Mouse (Mus musculus) kidney, postnatal 0 days (tissue): ENCODE measurements around the gene Txnrd2. TPM values are rescaled to one million over a fixed set of nuclear protein-coding genes. Genes with fewer than 3 reads are reported as not detected.

Source experiments
- ATAC-seq: fragments of 200-750 bp; cut with Nextera tagmentation; replicated peaks from 2 replicates; pipeline ENCODE4 v1.8.0; 2017; ENCODE audit warnings: low read depth, moderate number of reproducible peaks, moderate TSS enrichment, moderate library complexity; ENCODE audit not compliant: low FRiP score
- DNase-seq: peaks from one replicate; pipeline ENCODE4 v3.0.0-alpha.2; 2016; ENCODE audit warnings: low spot score
- H3K27ac ChIP-seq: fragments of 300-500 bp; sonication (generic); 2 replicates; pipeline ENCODE4 v1.5.1; 2014; ENCODE audit warnings: mild to moderate bottlenecking
- H3K27me3 ChIP-seq: fragments of 300-500 bp; sonication (generic); 2 replicates; pipeline ENCODE4 v1.6.1; 2014; ENCODE audit warnings: low read length, mixed read lengths; ENCODE audit not compliant: insufficient read depth
- H3K36me3 ChIP-seq: fragments of 300-500 bp; sonication (generic); 2 replicates; pipeline ENCODE4 v1.6.1; 2014; ENCODE audit warnings: low read length, mixed read lengths; ENCODE audit not compliant: insufficient read depth
- H3K4me1 ChIP-seq: fragments of 300-500 bp; sonication (generic); replicated peaks from 2 replicates; pipeline ENCODE4 v1.6.1; 2014; ENCODE audit warnings: antibody characterized with exemption, low read length, mixed read lengths; ENCODE audit not compliant: insufficient read depth
- H3K4me2 ChIP-seq: fragments of 300-500 bp; sonication (generic); 2 replicates; pipeline ENCODE4 v1.6.1; 2014; ENCODE audit warnings: mild to moderate bottlenecking, low read length, moderate library complexity, mixed read lengths
- H3K4me3 ChIP-seq: fragments of 300-500 bp; sonication (generic); replicated peaks from 2 replicates; pipeline ENCODE4 v1.5.1; 2014; ENCODE audit warnings: low read depth, low read length
- H3K9ac ChIP-seq: fragments of 300-500 bp; sonication (generic); 2 replicates; pipeline ENCODE4 v1.6.1; 2014; ENCODE audit warnings: low read depth, low read length
- H3K9me3 ChIP-seq: fragments of 300-500 bp; sonication (generic); replicated peaks from 2 replicates; pipeline ENCODE4 v1.6.1; 2016; ENCODE audit warnings: low read length, inconsistent platforms, mixed read lengths
- CTCF ChIP-seq: IDR thresholded peaks from 2 replicates; pipeline ENCODE4 v1.5.1; 2016; ENCODE audit warnings: antibody characterized with exemption, low read depth, mild to moderate bottlenecking, moderate library complexity
- WGBS: fragments of 180-500 bp; shearing (Covaris S2); extraction: QIAGEN DNeasy Blood & Tissue Kit; methylation state at CpG from one replicate; pipeline ENCODE4 v1.1.7; 2014; 5-methylcytosine and 5-hydroxymethylcytosine counted together
- polyA plus RNA-seq: library from polyadenylated mRNA; unstranded; fragments of >200 nt; fragmentation: Nextera tagmentation; extraction: Ambion mirVana; gene quantifications from 2 replicates; pipeline ENCODE4 v1.2.1, GENCODE M21; 2015

Txnrd2 gene
- polyA plus RNA-seq, 1 experiment from 2014 or later, result 30.6 TPM

DNA sequence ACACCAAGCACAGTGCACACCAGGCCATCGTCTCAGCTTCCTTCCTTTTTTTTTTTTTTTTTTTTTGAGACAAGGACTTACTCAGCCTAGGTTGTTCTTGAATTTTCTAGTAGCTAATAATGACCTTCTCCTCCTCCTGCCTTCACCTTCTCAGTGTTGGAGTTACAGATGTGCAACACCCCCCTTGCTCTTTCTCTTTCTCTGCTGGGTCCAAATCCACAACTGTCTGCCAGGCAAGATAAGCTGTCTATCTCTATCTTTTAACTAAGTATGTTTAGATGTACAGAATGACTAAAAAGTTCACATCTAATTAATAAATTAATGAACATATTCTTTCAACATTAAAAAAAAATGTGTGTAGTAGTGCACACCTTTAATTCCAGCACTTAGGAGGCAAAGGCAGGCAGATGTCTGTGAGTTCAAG lies 6.6 kb upstream of the Txnrd2 start:
- Histone ChIP-seq H3K4me1 (peaks cover 18% of the 10 kb centered on the region; the same call in 1 of the 2 replicates), H3K9ac (no peak overlapping the region), H3K27ac (no peak overlapping the region), H3K4me3 (no peak overlapping the region), H3K27me3 (no peaks in the 10 kb centered on the region), H3K4me2 (no peak overlapping the region), H3K36me3 (no peaks in the 10 kb centered on the region), H3K9me3 (no peaks in the 10 kb centered on the region)
- TF ChIP-seq CTCF, result no peak
- ATAC-seq (no peak), DNase-seq (no peak)
- WGBS, result 80% methylated on average over 1 of the region's 1 CpGs

DNA sequence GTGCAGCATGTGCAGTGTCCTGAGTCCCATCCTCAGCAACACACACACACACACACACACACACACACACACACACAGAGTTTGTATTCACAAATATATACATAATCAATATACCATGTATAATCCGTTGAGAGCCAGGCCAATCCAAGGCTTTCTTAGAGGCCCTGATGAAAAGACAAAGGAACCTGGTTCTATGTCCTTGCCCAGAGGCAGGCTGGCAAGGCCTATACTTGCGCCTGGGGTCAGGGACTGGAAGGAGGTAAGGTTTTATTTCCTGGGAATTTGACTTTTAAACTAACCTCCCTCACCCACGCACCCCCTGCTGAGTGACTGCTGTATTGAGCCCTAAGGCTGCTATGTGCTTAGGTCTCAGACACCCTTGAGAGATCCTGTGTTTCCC lies 5.6 kb upstream of the Txnrd2 start:
- ATAC-seq (no peak), DNase-seq (no peak)
- no peak for TF ChIP-seq CTCF
- H3K27me3 ChIP-seq, result no peaks in the 10 kb centered on the region
- no peaks in the 10 kb centered on the region for H3K9me3 ChIP-seq
- peaks cover 26% of the 10 kb centered on the region; the same call in 1 of the 2 replicates for H3K4me1 ChIP-seq
- no peaks in the 10 kb centered on the region for H3K36me3 ChIP-seq
- no peak overlapping the region for H3K4me2 ChIP-seq
- H3K9ac ChIP-seq, result no peak overlapping the region
- no peak overlapping the region for H3K27ac ChIP-seq
- 77% methylated on average over 3 of the region's 3 CpGs for WGBS
- H3K4me3 ChIP-seq, result no peak overlapping the region

DNA sequence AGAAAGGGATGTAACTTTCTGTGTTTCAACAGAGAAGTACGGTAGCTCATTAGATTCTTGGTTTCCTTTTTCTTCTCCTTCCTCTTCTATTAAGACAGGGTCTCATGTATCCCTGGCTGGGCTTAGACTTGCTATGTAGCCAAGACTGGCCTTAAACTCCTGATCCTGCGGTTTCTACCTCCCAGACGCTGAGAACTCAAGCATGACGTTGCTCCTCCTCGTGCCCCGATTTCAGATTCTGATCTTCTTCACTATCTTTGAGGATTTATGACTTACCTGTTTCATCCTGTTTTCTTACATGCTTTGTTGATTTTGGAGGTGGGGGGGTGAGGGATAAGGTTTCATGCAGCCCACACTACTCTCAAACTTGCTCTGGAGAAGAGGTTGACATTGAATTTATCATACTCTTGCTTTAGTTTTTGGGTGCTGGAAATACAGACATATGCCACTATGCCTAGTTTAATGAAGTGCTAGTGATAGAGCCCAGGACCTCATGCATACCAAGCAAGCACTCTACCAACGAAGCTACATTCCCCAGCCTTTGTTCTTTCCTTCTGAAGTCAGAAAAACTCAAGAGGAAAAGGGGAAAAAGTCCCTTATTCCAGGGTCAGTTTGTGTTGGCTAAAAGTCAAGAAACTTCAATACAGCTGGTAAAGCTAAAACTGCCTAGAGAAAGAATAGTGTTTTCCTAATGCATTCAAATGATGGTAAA lies 2.8 kb upstream of the Txnrd2 start:
- peaks cover 25% of the 10 kb centered on the region; the same call in 1 of the 2 replicates for H3K4me1 ChIP-seq
- no peaks in the 10 kb centered on the region for H3K27me3 ChIP-seq
- no peak overlapping the region for H3K4me2 ChIP-seq
- no peaks in the 10 kb centered on the region for H3K36me3 ChIP-seq
- H3K27ac ChIP-seq, result peak overlapping the region; percentile 65
- H3K4me3 ChIP-seq, result no peak overlapping the region
- H3K9ac ChIP-seq, result no peak overlapping the region
- DNase-seq (peak; percentile 67), ATAC-seq (no peak)
- 27% methylated on average over 7 of the region's 7 CpGs for WGBS
- TF ChIP-seq CTCF, result no peak
- no peaks in the 10 kb centered on the region for H3K9me3 ChIP-seq

DNA sequence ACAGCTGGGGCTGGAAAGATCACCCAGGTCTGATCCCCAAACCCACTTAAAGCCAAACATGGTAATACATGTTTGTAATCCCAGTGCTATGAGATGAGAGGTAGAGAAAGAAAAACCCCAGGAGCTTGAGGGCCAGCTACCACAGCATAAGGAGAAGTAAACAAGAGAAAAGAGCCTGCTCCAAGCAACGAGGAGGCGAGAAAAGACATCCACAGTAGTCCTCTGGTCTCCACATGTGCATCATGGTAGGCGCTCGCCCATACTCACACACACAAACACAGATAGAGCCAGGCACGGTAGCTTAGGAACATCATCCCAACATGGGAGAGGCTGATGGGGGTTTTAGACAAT lies 2.3 kb upstream of the Txnrd2 start:
- Histone ChIP-seq H3K27ac (peak overlapping the region; percentile 65), H3K4me3 (no peak overlapping the region), H3K4me1 (peaks cover 25% of the 10 kb centered on the region; the same call in 1 of the 2 replicates), H3K36me3 (no peaks in the 10 kb centered on the region), H3K4me2 (no peak overlapping the region), H3K9ac (no peak overlapping the region), H3K27me3 (no peaks in the 10 kb centered on the region), H3K9me3 (no peaks in the 10 kb centered on the region)
- DNase-seq (no peak), ATAC-seq (no peak)
- WGBS, result 80% methylated on average over 5 of the region's 5 CpGs
- no peak for TF ChIP-seq CTCF

DNA sequence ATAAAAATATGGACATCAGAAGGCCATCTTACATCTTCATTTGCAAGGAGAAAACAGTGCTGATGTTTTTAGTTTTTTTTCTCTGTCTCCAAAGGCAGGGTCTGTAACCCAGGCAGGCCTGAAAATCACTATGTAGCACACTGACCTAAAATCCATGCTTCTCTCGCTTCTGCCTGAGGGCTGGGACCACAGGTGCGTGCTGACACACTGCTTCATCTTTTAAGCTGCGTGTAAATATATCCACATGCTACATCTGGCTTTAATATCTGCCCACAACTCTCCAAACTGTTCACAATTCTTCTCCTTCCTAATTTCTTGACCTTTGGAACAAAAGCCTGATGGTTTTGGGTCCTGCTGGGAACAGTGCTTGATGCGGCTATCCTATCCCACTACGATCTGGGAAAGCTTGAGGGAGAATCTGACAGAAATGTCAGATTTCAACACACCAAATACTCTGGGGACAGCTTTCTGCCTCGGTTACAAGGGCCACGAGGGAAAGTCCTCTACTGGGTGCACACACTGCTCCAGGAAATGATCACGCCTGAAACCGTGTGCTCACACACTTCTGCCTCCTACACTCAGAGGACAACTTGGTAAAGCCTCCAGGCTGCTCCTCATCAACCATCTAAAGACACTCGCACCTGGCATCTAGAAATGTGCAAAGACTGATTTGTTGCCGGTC lies 1.7 kb upstream of the Txnrd2 start:
- Histone ChIP-seq H3K4me1 (peaks cover 25% of the 10 kb centered on the region; the same call in 1 of the 2 replicates), H3K9ac (no peak overlapping the region), H3K27ac (peak overlapping the region; percentile 65), H3K4me2 (peak overlapping the region; percentile 76; the same call in 1 of the 2 replicates), H3K27me3 (no peaks in the 10 kb centered on the region), H3K36me3 (no peaks in the 10 kb centered on the region), H3K9me3 (no peaks in the 10 kb centered on the region), H3K4me3 (no peak overlapping the region)
- 67% methylated on average over 11 of the region's 11 CpGs for WGBS
- no peak for DNase-seq
- no peak for ATAC-seq
- TF ChIP-seq CTCF, result no peak

DNA sequence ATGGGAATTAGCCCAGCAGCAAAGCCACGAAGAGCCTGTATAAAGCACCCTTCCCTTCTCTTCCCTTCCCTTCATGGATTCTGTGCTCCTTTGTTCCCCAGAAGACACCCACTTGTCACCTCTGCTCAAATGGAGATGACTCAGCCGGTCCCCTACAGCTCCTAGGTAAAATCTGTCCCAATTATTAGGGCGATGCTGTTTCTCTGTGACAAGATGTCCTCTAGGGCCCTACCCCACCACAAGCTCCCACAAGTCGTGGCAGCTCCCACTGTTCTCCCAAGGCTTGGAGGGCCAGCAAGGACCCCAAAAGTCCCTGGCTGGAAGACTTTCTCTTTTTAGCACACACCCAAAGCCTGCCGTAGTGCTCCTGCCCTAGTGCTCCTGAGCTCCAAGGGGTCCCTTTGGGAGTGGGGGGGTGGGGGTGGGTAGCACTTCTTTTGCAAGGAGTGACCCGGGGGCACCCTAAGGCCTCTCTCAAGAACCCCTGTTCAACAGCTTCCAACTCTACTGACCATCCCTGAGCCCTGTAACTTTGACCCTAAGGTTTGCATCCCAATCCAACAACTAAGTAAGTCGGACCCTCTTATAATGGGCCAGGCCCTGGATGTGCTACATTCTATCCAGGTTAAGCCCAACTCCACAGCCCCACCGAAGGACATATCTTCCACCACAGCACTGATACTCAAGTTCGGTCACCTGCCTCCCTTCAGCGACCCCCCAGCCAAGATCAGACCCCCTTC lies 539 bp upstream of the Txnrd2 start:
- peak overlapping the region; percentile 83 for H3K9ac ChIP-seq
- ATAC-seq, result peak; percentile 5; the same call in 1 of the 2 replicates
- peak overlapping the region; percentile 90 for H3K4me3 ChIP-seq
- H3K36me3 ChIP-seq, result 0 out of 2 replicates have a peak, but pooled peaks cover under 1% of the 10 kb centered on the region
- peak overlapping the region; percentile 76 for H3K4me2 ChIP-seq
- no peaks in the 10 kb centered on the region for H3K9me3 ChIP-seq
- DNase-seq, result no peak
- H3K27ac ChIP-seq, result peak overlapping the region; percentile 80
- TF ChIP-seq CTCF, result no peak
- H3K27me3 ChIP-seq, result no peaks in the 10 kb centered on the region
- H3K4me1 ChIP-seq, result peaks cover 23% of the 10 kb centered on the region; the same call in 1 of the 2 replicates
- 22% methylated on average over 10 of the region's 10 CpGs for WGBS
